Mouse (Mus musculus) lung, postnatal 25 days (tissue): Measurements from ENCODE around the gene Slc1a1.

ENCODE experiments used
- DNase-seq: peaks from one replicate; pipeline ENCODE4 v3.0.0; 2022; ENCODE audit warnings: low spot score

Slc1a1 gene

GRCm38 (mm10) chr19:28916492-28916891, 81.6 kb downstream of the Slc1a1 start:
- no peak for DNase-seq

DNA sequence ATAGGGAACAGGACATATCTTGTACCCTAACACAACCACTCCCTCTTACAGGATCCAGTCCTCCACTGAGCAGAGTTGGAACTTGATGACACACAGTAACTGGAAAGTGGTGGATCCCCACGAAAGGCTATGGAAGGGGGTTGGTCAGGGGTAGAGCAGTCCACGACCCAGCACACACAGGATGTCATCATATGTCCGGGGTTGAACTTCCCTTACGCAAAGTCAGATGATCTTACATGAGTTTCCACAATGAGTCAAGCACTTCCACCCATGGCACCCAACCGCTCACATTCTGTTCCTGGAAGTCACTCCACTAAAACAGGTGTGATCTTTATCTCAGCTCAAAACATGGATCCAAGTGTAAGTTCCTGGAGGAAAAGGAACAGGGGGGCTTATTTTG, 83.0 kb downstream of the Slc1a1 start:
- DNase-seq = no peak

GRCm38 (mm10) chr19:28926366-28926765, 91.5 kb downstream of the Slc1a1 start:
- DNase-seq = no peak

DNA sequence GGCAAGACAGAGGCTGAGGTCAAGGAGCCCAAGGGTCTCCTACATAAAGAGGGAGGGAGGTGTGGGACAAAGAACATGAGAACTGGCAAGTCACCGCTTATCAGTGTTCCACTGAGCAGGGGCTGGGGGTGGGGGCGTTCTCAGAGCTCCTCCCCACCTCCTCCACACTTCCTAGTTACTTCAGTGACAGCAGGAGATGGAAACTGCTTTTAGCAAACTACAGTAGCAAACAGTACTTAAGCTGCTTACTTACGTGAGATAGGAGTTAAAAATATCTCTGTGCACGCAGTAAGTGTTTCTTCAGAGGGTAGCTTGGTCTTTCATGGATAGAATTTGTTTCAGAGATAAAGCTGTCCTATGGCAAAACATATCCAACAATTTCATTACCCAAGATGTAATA, 92.5 kb downstream of the Slc1a1 start:
- DNase-seq = no peak

DNA sequence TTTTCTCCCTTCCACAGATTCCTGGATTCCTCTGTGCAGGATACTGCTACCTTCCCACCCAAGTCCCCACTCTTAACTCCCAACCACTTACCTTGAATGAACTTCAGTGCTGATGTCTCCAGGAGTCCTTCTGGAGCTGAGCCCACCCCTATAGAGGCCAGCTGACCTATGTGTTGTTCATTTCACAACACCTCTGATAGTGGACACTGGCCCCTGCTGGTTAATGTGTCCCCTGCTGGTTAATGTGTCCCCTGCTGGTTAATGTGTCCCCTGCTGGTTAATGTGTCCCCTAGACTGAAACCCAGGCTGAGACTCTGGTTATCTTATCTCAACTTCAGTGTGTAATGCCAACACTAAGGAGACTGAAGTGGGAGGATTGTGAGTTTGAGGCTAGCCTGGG, 94.2 kb downstream of the Slc1a1 start:
- no peak for DNase-seq

DNA sequence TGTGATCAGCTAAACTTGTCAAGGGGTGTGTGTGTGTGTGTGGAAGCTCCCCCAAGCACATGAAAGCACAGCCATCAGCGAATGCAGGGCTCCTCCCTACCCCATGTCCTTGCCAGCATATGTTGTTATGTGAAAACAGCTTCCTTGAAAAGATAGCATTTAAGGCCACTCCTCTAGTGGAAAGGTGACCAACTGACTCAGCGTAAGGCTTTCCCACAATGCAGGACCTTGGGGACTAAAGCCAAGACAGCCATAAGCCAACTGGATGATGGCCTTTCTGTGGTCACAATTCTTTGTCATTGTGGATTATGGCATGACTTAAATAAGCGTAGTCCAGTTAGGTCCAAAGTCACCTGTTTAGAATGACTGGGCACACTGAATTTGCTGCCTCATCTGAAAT, 100.0 kb downstream of the Slc1a1 start:
- DNase-seq = no peak

DNA sequence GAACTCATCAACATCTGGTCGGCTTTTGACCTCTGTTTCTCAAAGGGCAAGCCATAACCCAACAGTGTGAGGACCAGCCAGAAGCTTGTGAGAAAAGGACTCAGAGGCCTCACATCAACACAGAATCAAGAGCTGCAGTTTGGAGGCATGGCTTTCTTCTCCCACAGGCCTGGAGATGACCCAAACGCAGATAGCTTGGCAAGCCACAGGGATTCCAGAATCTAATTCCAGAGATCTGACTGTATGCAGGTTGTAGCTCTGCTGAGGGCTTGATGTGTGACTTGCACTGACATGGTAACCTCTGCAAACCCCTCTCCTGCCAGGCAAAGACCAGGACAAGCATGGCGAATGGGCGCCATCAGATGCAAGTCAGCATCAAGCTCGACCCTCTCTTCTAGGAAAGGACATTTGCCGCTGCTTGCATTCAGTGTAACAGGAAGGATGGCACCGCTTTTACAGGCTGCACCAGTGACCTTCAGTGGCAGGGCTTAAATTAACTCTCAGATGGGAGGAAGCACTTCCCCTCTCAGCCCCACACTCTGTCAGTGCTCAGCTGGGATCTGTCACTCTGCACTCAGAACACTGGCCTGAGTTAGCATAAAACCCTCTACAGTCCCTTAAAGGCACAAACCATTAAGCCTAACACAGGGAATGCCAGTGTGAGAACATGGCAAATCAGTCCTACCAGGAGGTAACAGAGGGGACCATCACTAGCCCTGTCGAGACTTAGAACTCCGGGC, 105.5 kb downstream of the Slc1a1 start:
- peak; percentile 59 for DNase-seq

DNA sequence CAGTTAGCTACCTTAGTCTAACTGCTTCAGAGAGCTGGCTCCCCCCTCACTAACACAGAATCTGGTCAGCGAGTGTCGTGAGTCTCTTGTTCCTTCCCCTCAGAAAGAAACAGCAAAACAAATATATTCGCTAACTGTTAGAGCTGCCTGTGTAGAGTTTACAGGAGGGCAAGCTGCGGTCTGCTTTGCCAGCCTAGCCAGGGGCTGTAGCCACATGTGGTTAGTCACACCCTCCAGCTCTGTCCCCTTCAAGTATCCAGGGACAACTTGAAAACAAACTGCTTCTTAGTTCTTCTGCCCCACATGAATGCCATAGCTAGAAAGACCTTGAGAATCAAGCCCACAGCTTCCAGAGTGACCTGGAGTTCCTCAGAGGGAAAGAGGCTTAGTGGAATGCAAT, 106.4 kb downstream of the Slc1a1 start:
- DNase-seq = no peak

DNA sequence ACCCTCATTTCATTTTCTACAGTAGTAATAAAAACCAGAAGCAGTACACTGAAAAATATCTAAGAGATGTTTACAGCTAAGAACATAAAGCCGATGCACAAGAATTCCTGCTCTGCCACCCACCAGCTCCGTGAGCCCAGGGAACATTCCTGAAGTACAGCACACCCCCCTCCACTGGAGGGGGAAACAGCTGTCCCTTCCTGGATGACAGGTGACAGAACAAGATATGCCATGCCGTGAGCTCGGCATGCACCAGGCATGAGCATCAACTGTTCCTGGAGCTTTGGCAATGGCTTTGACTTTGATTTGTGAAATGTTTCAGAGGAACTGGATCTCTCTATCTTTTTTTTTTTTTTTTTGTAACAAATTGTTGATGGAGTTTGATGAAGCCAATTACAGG, 111.9 kb downstream of the Slc1a1 start:
- no peak for DNase-seq

DNA sequence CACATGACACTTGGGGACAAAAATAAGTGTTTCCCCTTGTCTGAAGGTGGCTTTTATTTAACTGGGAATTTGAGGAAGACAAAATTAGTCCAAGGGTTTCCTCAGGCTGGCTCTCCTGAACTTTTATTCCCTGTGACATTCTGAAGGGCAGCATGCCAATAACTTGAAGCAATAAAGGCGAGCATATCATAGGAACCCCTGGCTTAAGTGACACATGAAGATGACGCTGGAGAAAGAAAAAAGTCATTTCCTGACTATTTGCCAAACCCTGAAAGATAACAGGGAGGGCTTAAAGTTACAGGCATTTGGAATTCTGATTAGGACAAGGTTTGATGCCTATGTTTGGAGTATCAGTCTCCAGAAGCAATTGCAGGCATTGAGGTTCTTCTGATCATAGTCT, 112.5 kb downstream of the Slc1a1 start:
- DNase-seq = no peak

- no peak for DNase-seq
These were observed 116.4 kb downstream of the Slc1a1 start for GRCm38 (mm10) chr19:28951251-28951650.

GRCm38 (mm10) chr19:28963113-28963512, 128.3 kb downstream of the Slc1a1 start:
- DNase-seq = peak; percentile 43

DNA sequence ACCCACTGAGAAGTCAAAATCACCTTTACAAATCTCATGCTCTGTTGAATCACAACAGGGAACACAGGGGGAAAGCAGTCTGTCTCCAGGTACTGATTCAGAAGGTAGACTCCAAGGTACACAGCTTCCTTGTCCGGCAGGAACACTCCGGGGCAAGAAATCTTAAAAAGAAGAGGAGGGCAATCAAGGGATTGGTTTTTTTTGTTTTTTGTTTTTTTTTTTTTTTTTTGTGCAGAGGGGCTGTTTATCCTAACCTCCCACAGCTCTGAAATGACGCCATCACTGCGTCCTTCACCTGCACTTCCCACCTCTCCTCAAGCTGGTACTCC, 128.6 kb downstream of the Slc1a1 start:
- no peak for DNase-seq
